Mouse (Mus musculus): ENCODE data around the gene Ehbp1l1.

DNA sequence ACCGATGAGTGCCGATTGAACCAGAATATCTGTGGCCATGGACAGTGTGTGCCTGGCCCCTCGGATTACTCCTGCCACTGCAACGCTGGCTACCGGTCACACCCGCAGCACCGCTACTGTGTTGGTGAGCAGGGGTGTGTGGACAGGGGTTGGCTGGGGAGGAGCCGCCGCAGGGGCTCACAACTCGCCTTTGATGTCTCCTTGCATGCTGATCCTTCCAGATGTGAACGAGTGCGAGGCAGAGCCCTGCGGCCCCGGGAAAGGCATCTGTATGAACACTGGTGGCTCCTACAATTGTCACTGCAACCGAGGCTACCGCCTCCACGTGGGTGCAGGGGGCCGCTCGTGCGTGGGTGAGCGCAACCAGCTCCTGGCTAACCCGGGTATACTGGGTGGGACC lies 24.8 kb upstream of the Ehbp1l1 start:
- no peak for TF ChIP-seq CTCF (IDR thresholded peaks at IDR 0.05; ENCODE audit: control insufficient read depth, insufficient read depth, insufficient replicate concordance, low read depth, low read length)
- TF ChIP-seq POLR2A (IDR thresholded peaks at IDR 0.05; ENCODE audit: control insufficient read depth, low read depth, low read length) = no peak
